Mouse (Mus musculus): ENCODE results near the gene Mum1. TPM values are rescaled to one million over a fixed set of nuclear protein-coding genes. Genes with fewer than 3 reads are reported as not detected.
A peak's percentile ranks its signal among the peaks of the same experiment; 100 is the strongest.
"Not testable (repeated sequence)": the region's sequence is repeated elsewhere in the genome, so short reads cannot be mapped to it uniquely, and the experiment has no call there.

Mum1 gene
- polyA plus RNA-seq, 1 experiment from 2014 or later: 35.0 TPM

- WGBS: 87% methylated on average over 3 of the region's 3 CpGs
- H3K4me3 ChIP-seq (ENCODE audit: low read depth, low read length): no peak overlapping the region
- H3K27ac ChIP-seq (ENCODE audit: low read depth, low read length): no peak overlapping the region
- H3K27me3 ChIP-seq (ENCODE audit: control insufficient read depth, insufficient read depth, low read length): no peaks in the 10 kb centered on the region
- peaks cover 49% of the 10 kb centered on the region for H3K36me3 ChIP-seq (ENCODE audit: control insufficient read depth, insufficient read depth, low read length)
- H3K9ac ChIP-seq (replicated peaks; ENCODE audit: low read depth, low read length): no peak overlapping the region
- no peak overlapping the region for H3K4me2 ChIP-seq (ENCODE audit: low read depth, low read length)
- no peaks in the 10 kb centered on the region for H3K4me1 ChIP-seq (ENCODE audit: control insufficient read depth, insufficient read depth, low read length)
- no peaks in the 10 kb centered on the region for H3K9me3 ChIP-seq (ENCODE audit: control insufficient read depth, low read length)
- ATAC-seq (ENCODE audit: low read depth): no peak
Observed at GRCm38 (mm10) chr10:80242607-80243006, 16.4 kb downstream of the Mum1 start.

GRCm38 (mm10) chr10:80244791-80245399 lies 18.7 kb downstream of the Mum1 start:
- H3K4me3 ChIP-seq (ENCODE audit: low read depth, low read length): no peak overlapping the region
- H3K36me3 ChIP-seq (ENCODE audit: control insufficient read depth, insufficient read depth, low read length): peaks cover 40% of the 10 kb centered on the region
- H3K4me2 ChIP-seq (ENCODE audit: low read depth, low read length): no peak overlapping the region
- 48% methylated on average over 5 of the region's 5 CpGs for WGBS
- ATAC-seq (ENCODE audit: low read depth): no peak
- H3K4me1 ChIP-seq (ENCODE audit: control insufficient read depth, insufficient read depth, low read length): peaks cover 3% of the 10 kb centered on the region
- no peak overlapping the region for H3K27ac ChIP-seq (ENCODE audit: low read depth, low read length)
- no peak overlapping the region for H3K9ac ChIP-seq (replicated peaks; ENCODE audit: low read depth, low read length)
- no peaks in the 10 kb centered on the region for H3K27me3 ChIP-seq (ENCODE audit: control insufficient read depth, insufficient read depth, low read length)
- H3K9me3 ChIP-seq (ENCODE audit: control insufficient read depth, low read length): no peaks in the 10 kb centered on the region

GRCm38 (mm10) chr10:80245600-80245999 lies 19.4 kb downstream of the Mum1 start:
- no peaks in the 10 kb centered on the region for H3K27me3 ChIP-seq (ENCODE audit: control insufficient read depth, insufficient read depth, low read length)
- no peaks in the 10 kb centered on the region for H3K9me3 ChIP-seq (ENCODE audit: control insufficient read depth, low read length)
- peaks cover 10% of the 10 kb centered on the region for H3K4me1 ChIP-seq (ENCODE audit: control insufficient read depth, insufficient read depth, low read length)
- H3K27ac ChIP-seq (ENCODE audit: low read depth, low read length): no peak overlapping the region
- H3K4me3 ChIP-seq (ENCODE audit: low read depth, low read length): no peak overlapping the region
- peaks cover 36% of the 10 kb centered on the region for H3K36me3 ChIP-seq (ENCODE audit: control insufficient read depth, insufficient read depth, low read length)
- H3K4me2 ChIP-seq (ENCODE audit: low read depth, low read length): no peak overlapping the region
- no peak overlapping the region for H3K9ac ChIP-seq (replicated peaks; ENCODE audit: low read depth, low read length)
- ATAC-seq (ENCODE audit: low read depth): no peak
- 5% methylated on average over 4 of the region's 4 CpGs for WGBS

- Histone ChIP-seq H3K27me3 (ENCODE audit: control insufficient read depth, insufficient read depth, low read length) (no peaks in the 10 kb centered on the region), H3K27ac (ENCODE audit: low read depth, low read length) (no peak overlapping the region), H3K4me3 (ENCODE audit: low read depth, low read length) (no peak overlapping the region), H3K9me3 (ENCODE audit: control insufficient read depth, low read length) (no peaks in the 10 kb centered on the region), H3K9ac (replicated peaks; ENCODE audit: low read depth, low read length) (no peak overlapping the region), H3K4me1 (ENCODE audit: control insufficient read depth, insufficient read depth, low read length) (peaks cover 11% of the 10 kb centered on the region), H3K36me3 (ENCODE audit: control insufficient read depth, insufficient read depth, low read length) (peaks cover 17% of the 10 kb centered on the region; the same call in 1 of the 2 replicates), H3K4me2 (ENCODE audit: low read depth, low read length) (no peak overlapping the region)
- no peak for ATAC-seq (ENCODE audit: low read depth)
- 50% methylated on average over 6 of the region's 6 CpGs for WGBS
Observed at GRCm38 (mm10) chr10:80247849-80248248, 21.6 kb downstream of the Mum1 start.

GRCm38 (mm10) chr10:80248437-80248836 lies 22.2 kb downstream of the Mum1 start:
- 47% methylated on average over 3 of the region's 3 CpGs for WGBS
- H3K36me3 ChIP-seq (ENCODE audit: control insufficient read depth, insufficient read depth, low read length): peaks cover 11% of the 10 kb centered on the region; the same call in 1 of the 2 replicates

GRCm38 (mm10) chr10:80248971-80249640 lies 22.9 kb downstream of the Mum1 start, which contains the start of gene Ndufs7:
Gene Ndufs7 (plus strand): TSS chr10:80249121.
- Histone ChIP-seq H3K36me3 (ENCODE audit: control insufficient read depth, insufficient read depth, low read length) (peaks cover 10% of the 10 kb centered on the region; the same call in 1 of the 2 replicates), H3K9ac (replicated peaks; ENCODE audit: low read depth, low read length) (peak within 1 kb of the TSS; percentile 83), H3K4me1 (ENCODE audit: control insufficient read depth, insufficient read depth, low read length) (peaks cover 11% of the 10 kb centered on the region), H3K4me2 (ENCODE audit: low read depth, low read length) (peak within 1 kb of the TSS; percentile 97), H3K9me3 (ENCODE audit: control insufficient read depth, low read length) (no peaks in the 10 kb centered on the region), H3K27ac (ENCODE audit: low read depth, low read length) (peak within 1 kb of the TSS; percentile 89), H3K4me3 (ENCODE audit: low read depth, low read length) (peak within 1 kb of the TSS; percentile 70), H3K27me3 (ENCODE audit: control insufficient read depth, insufficient read depth, low read length) (no peaks in the 10 kb centered on the region)
- ATAC-seq (ENCODE audit: low read depth): peak; percentile 91
- WGBS: under 1% methylated on average over 53 of the region's 53 CpGs

More at GRCm38 (mm10) chr10:80248437-80248836, 22.2 kb downstream of the Mum1 start:
- H3K9ac ChIP-seq (replicated peaks; ENCODE audit: low read depth, low read length); H3K9me3 ChIP-seq (ENCODE audit: control insufficient read depth, low read length); H3K27ac ChIP-seq (ENCODE audit: low read depth, low read length); H3K27me3 ChIP-seq (ENCODE audit: control insufficient read depth, insufficient read depth, low read length): not testable (repeated sequence)
- peak; percentile 4; the same call in 1 of the 2 replicates for ATAC-seq (ENCODE audit: low read depth)
- peak overlapping the region; percentile 97 for H3K4me2 ChIP-seq (ENCODE audit: low read depth, low read length)
- peak overlapping the region; percentile 70 for H3K4me3 ChIP-seq (ENCODE audit: low read depth, low read length)
- H3K4me1 ChIP-seq (ENCODE audit: control insufficient read depth, insufficient read depth, low read length): peaks cover 11% of the 10 kb centered on the region

- Histone ChIP-seq H3K27ac (ENCODE audit: low read depth, low read length) (peak overlapping the region; percentile 89; the same call in 1 of the 2 replicates), H3K4me3 (ENCODE audit: low read depth, low read length) (peak overlapping the region; percentile 70), H3K36me3 (ENCODE audit: control insufficient read depth, insufficient read depth, low read length) (peaks cover 13% of the 10 kb centered on the region; the same call in 1 of the 2 replicates), H3K9me3 (ENCODE audit: control insufficient read depth, low read length) (no peaks in the 10 kb centered on the region), H3K27me3 (ENCODE audit: control insufficient read depth, insufficient read depth, low read length) (no peaks in the 10 kb centered on the region), H3K4me2 (ENCODE audit: low read depth, low read length) (peak overlapping the region; percentile 97), H3K4me1 (ENCODE audit: control insufficient read depth, insufficient read depth, low read length) (peaks cover 11% of the 10 kb centered on the region), H3K9ac (replicated peaks; ENCODE audit: low read depth, low read length) (peak overlapping the region; percentile 83)
- no peak for ATAC-seq (ENCODE audit: low read depth)
- WGBS: 63% methylated on average over 2 of the region's 2 CpGs
Observed at GRCm38 (mm10) chr10:80250059-80250458, 23.8 kb downstream of the Mum1 start.

GRCm38 (mm10) chr10:80250573-80250972 lies 24.3 kb downstream of the Mum1 start:
- peak overlapping the region; percentile 97; the same call in 1 of the 2 replicates for H3K4me2 ChIP-seq (ENCODE audit: low read depth, low read length)
- H3K36me3 ChIP-seq (ENCODE audit: control insufficient read depth, insufficient read depth, low read length): peaks cover 17% of the 10 kb centered on the region
- H3K4me3 ChIP-seq (ENCODE audit: low read depth, low read length): no peak overlapping the region
- no peaks in the 10 kb centered on the region for H3K27me3 ChIP-seq (ENCODE audit: control insufficient read depth, insufficient read depth, low read length)
- ATAC-seq (ENCODE audit: low read depth): no peak
- WGBS: 84% methylated on average over 4 of the region's 4 CpGs
- no peak overlapping the region; the same call in 1 of the 2 replicates for H3K9ac ChIP-seq (replicated peaks; ENCODE audit: low read depth, low read length)
- no peaks in the 10 kb centered on the region for H3K9me3 ChIP-seq (ENCODE audit: control insufficient read depth, low read length)
- H3K4me1 ChIP-seq (ENCODE audit: control insufficient read depth, insufficient read depth, low read length): peaks cover 11% of the 10 kb centered on the region
- H3K27ac ChIP-seq (ENCODE audit: low read depth, low read length): no peak overlapping the region

- no peak overlapping the region for H3K27ac ChIP-seq (ENCODE audit: low read depth, low read length)
- H3K4me1 ChIP-seq (ENCODE audit: control insufficient read depth, insufficient read depth, low read length): peaks cover 11% of the 10 kb centered on the region
- H3K27me3 ChIP-seq (ENCODE audit: control insufficient read depth, insufficient read depth, low read length): no peaks in the 10 kb centered on the region
- ATAC-seq (ENCODE audit: low read depth): no peak
- 0 out of 2 replicates have a peak overlapping the region, but pooled peaks have one; percentile 16 for H3K9ac ChIP-seq (replicated peaks; ENCODE audit: low read depth, low read length)
- H3K9me3 ChIP-seq (ENCODE audit: control insufficient read depth, low read length): no peaks in the 10 kb centered on the region
- H3K4me2 ChIP-seq (ENCODE audit: low read depth, low read length): no peak overlapping the region
- H3K36me3 ChIP-seq (ENCODE audit: control insufficient read depth, insufficient read depth, low read length): peaks cover 31% of the 10 kb centered on the region
- no peak overlapping the region for H3K4me3 ChIP-seq (ENCODE audit: low read depth, low read length)
Observed at GRCm38 (mm10) chr10:80252011-80252410, 25.8 kb downstream of the Mum1 start.
